Mouse (Mus musculus): ENCODE results near the gene Cobl.
A peak's percentile ranks its signal among the peaks of the same experiment; 100 is the strongest.

Gene Cobl

DNA sequence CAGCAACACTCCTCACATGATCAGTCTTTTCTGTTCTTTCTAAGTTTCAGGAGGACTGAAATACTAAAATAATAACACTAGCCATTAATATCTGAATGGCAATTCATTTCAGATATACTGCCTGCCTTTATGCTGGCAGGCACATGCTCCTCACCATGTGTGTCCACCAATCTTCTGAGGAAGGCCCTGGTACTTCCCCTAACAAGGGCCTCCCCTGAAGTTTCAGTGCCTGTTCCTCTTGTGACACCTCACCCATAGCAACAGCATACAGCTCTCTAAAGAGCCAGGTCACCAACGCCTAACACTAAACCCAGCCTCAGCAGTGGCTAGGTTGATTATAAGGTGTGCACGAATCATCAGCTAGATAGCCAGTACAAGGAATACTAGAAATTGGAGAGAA is 20.5 kb downstream of the Cobl start:
- no peak for DNase-seq (ENCODE audit: low spot score)

DNA sequence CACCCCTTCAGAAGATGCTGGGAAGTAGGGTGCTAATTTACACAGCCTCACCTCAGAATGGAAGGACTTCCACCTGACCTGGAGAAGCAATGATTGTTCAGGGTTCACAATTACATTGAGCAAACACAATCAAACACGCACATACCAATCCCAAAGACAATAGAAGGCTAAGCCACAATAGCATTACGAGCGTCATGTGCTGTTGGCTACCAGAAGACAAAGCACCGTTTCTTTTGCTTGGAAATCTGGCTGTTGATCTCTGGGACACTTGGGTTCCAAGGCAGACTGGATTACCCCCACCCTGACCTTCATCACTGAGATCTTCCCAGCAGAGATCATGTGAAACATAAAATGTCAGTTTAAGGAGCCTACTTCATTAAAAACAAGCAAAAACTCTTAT is 21.1 kb downstream of the Cobl start:
- DNase-seq (ENCODE audit: low spot score): no peak

DNA sequence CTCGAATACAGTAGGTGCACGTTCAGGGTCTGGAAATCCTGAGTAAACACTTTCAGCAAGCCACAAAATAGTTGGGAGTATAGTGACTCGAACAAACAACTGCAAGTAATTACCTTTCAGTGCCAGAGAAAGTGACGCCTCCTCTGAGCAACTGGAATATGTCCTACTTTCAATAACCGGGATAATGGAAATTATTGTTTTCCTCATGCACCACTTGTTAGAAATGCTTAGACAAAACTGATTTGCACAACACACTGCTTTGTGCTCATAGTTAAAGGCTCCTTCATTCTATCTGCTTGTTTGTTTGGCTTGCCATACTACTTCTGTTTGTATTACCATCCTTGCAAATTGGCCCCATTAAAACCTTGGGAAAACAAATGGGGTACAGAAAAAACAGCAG is 21.6 kb downstream of the Cobl start:
- no peak for DNase-seq (ENCODE audit: low spot score)

DNA sequence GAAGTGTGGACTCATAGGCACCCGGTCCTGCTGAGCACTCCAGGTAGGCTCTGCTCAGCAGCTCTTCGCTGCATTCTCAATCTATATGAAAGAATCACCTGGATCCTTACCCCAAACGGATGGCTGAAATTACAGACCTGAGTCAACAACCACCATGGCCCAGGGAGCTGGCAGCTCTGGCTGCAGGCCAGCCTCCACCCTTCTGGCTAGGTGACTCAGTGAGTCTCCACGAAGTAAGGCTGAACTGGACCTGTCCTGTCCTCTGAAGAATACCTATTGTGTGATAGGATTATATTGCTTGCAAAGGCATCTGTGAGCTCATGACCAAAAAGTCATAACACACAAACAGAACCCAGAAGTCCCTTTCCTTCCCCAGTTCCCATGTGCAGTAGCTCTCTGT is 22.5 kb downstream of the Cobl start:
- no peak for DNase-seq (ENCODE audit: low spot score)

DNA sequence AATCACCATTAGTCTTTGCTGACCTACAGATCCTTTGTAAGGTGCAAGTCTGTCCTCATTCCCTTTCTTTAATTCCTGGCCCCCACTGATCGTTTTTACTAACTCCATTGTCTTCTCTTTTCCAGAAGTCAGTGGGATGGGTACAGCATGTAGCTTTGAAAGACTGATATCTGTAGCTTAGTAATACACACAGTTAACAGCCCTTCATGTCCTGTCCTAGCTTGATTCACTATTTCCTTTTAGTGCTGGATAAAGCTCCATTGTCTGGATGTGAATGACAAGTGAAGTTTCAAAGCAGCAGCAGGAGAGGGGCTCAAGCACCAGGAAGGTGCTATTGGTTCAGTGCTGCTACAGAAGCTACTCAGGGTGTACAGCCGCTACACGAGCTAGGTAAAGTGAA is 28.9 kb downstream of the Cobl start:
- no peak for DNase-seq (ENCODE audit: low spot score)

DNA sequence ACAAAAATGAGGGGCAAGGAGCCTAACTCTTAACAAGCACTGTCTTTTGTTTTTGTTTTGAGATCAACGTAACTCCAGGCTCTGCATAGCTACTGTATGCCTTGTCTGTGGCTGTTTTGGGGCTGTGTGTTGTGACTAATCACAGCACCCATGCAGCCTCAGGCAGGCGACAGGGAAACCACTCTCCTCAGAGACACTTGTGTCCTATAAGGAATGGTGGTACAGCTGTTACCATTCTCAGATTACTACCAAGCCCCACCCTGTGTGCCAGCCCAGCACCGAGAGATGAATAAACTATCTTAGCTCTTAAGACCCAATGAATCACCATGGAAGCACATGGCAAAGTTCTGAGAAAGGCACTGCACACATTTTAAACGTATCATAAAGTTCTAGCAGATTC is 29.7 kb downstream of the Cobl start:
- DNase-seq (ENCODE audit: low spot score): no peak

DNA sequence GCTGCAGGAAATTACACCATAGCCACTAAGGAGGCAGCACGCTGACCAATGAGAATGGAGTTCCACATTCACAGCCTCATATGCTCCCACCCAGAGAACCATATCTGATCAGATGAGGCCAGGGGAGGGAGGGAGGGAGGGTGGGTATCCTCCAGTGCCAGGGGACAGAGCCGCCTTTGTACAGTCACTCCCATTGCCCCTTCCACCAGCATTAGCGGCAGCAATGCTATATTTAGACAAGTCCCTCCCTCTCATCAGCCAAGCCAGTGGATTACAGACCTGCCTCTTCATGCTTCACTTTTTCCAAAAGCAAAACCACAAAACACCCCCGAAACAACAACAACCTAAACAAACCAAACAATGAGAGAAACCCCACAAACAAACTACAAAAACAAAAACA is 30.2 kb downstream of the Cobl start:
- DNase-seq (ENCODE audit: low spot score): no peak

DNA sequence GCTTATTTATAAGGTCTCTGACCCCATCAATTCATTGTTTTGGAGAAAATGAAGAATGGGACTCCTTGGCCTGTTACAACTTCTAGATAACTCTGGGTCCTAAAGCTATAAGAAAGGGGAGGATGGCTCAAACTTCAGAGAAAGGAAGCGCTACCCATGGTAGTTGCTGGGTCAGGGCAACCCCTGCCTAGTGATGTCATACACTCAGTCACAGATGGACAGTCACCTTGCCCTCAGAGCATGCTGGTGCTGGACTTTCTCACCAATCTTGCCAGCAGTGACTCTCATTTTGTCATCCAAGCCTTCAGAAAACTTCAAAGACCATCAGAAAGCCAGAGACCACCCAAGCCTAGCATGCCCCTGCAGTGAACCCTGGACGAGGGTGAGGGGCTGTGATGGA is 32.8 kb downstream of the Cobl start:
- DNase-seq (ENCODE audit: low spot score): no peak

DNA sequence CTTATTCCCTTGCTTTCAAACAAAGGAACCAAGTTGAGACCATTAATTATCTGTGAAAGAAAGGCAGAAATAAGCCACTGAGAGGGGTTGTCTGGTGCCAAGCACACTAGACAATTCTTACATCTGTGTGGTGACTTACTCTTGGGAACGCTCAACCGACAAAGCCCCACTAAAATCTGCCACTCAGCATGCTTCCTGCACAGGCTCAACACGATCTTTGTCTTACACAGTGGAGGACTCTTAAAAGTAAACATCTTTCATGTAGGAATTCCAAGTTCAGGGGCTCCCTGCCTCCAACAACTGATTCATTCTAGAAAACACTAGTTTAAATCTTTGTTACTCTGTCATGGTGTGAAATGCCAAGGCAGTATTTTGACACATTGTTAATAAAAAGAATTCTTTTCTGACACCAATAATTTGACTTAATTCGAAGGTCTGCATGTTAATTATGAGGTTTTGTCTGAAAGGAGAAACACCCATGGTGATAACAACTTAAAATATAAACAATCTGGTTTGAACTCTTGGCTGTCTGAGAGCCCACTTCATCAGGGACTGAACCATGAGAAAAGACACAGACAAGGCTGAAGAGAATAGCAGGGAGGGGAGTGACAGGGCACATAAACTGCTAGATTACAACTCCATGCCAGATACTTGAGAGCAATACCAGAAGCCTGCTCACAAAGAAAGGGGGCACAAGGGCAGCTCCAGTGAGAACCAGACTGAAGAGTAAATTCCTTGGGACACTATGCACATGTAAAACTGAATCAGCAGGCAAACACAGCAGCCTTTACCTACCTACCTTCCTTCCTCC is 34.3 kb downstream of the Cobl start:
- DNase-seq (ENCODE audit: low spot score): no peak

DNA sequence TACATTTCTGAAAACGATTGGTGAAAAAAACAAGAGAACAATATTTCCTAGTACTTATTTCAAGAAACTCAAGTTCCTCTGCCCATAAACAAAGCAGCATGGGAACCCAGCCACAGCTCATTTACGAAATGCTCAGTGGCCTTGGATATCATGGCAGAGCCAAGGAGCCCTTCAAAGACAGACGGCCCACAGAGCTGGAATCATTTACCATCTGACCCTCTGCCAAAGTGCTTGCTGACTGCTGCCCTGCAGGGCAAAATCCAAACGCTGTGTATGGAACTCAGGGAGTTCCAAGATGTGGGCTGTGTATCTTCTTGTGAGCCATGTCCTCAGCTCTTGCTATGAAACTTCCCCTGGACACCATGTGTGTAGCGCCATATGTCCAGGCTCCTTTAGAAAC is 38.0 kb downstream of the Cobl start:
- no peak for DNase-seq (ENCODE audit: low spot score)

DNA sequence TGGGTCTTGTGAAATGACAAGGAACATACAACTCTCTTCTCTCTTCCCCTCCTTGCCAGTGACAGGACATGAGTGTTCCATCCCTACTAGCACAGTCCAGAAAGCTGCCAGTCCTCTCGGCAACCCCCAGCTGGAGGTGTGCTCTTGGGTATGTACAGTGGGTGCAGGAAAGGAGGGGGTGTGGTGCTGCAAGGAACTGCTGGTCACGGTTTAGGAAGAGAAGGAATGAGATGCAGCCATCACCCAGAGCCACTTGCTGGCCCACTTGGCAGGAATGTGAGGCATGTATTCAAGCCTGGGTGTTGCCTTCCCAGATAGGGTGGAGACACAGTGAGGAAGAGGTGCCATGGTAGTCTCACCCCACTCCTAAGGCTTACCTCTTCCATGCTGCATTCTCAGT is 40.6 kb downstream of the Cobl start:
- DNase-seq (ENCODE audit: low spot score): no peak

DNA sequence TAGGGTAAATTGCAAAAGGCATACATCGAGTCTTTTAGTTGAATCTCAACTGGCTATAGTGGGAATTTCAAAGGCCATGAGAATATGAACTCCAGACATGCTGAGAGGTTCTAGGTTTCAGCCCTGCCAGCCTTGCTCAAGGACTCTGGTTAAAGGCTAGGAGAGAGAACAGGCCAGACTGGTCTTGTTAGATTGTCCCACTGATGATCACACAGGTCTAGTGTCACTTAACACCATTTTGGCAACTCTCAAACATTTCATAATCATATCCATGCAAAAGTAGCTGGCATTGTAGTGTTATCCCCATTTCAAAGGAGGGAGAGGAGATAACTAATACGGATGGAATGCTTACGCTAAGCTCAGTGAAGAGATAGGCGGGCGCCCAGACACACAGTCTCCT is 43.6 kb downstream of the Cobl start:
- no peak for DNase-seq (ENCODE audit: low spot score)

DNA sequence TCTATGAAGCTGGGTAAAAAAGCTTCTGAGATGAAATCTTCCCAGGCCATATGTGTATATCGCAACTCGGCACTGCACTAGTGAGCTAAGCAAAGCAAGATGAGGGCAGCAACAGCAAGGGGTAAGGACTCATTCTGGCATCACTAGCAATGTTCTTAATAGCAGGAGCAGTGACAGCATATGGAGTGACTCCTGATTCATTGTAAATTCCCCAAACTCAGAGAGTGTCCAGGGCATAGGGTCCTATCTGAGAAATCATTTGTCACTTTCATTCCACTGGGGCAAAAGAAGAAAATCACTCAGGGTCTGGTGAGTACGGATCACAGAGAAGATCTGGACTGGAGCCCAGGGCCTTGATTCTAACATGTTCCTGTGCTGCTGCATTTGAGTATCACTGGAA is 44.6 kb downstream of the Cobl start:
- DNase-seq (ENCODE audit: low spot score): no peak

DNA sequence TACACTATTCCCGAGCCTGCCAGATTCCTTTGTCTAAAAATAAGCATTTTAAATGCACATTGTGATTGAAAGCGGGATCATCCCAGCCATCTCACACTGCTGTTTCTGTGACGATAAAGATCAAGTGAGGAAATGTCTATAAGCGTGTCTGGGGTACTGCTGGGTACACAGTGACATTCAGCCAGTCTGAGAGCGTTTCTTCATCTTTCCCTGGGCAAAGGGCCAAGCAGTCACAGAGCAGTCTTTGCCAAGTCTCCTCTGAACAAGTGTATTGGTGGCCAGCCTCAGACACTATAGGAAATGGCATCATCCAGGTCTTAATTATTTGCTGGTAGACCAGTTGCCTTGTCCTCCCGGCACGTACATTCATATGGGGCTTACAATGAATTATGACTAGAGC is 47.9 kb downstream of the Cobl start:
- no peak for DNase-seq (ENCODE audit: low spot score)

DNA sequence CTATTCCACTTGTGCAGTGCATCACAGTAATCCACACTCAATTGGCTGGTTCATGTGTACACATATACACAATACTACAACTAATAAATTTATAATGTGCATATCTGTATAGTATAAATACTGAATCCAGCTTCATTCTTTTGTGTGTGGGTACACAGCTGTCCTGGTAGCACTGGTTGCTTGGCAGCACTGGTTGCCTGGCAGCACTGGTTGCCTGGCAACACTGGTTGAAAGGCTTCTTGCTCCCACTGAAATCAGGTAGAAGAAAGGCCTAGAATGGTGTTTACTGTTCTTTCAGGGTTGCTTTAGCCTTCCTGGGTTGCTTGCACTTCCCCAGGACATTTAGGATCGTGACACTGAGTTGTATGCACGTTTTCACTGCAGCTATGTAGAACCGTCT is 49.4 kb downstream of the Cobl start:
- DNase-seq (ENCODE audit: low spot score): peak; percentile 45

DNA sequence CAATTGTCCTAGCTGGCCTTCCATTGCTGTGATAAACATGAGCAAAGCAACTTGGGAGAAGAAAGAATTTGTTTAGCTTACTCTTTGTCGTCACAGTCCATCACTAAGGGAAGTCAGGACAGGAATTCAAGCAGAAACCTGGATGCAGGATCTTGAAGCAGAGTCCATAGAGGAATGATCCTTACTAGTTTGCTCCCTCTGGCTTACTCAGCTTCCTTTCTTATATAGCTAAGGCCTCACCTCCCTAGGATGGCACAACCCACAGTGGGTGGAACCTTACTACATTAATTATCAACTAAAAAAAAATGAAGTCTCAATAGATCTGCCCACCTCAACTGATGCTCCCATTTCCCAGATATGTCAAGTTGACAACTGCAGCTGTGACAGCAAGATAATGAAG is 52.8 kb downstream of the Cobl start:
- no peak for DNase-seq (ENCODE audit: low spot score)

DNA sequence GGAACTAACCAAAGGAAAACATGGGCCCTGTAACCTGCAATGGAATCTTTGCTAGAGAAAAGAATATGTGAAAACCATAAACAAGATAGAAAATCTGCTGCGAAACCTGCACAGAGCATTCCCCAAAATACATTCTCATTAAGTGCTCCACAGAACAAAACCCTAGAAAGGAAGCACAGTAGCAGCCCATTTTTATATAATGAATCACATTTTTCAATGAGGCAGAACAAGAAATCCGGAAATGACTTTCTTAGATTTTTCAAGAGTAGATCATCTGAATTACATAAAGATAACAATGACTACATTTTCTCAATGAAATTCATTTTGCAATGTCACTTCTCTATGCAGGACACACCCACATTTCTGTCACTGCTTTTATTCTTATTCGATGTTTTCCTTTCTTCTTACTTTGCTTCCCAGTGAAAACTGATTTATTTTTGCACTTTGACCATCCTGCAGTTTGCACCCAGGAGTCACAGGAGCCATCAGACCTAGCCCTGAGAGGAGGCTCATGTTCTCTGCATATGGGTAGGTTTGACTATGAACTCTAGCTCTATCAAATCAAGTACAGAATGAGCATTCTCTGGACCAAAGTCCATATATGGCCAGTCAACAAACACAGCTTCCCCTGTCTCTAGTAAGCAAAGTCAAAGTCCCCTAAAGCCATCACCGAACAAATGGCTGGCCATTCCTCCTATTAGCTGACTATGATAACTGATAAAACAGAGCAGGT is 53.5 kb downstream of the Cobl start:
- no peak for DNase-seq (ENCODE audit: low spot score)

DNA sequence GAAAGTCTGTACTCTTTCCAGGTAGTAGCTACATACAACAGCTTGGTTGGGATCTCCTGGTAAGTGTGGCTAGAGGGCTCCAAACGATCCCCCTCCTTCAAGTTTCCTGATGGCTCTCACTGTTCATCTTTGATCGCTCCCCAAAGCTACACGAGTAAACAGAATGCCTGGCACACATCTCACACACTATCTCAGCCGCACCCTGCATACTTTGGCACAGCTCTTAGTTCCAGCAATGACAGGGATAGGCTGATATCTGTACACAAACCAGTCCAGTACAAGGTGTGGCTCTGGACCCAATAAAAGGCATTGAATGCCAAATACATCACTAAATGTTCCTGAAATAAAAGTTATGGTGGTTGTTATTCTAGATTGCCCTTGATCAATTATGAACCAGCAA is 55.3 kb downstream of the Cobl start:
- no peak for DNase-seq (ENCODE audit: low spot score)

DNA sequence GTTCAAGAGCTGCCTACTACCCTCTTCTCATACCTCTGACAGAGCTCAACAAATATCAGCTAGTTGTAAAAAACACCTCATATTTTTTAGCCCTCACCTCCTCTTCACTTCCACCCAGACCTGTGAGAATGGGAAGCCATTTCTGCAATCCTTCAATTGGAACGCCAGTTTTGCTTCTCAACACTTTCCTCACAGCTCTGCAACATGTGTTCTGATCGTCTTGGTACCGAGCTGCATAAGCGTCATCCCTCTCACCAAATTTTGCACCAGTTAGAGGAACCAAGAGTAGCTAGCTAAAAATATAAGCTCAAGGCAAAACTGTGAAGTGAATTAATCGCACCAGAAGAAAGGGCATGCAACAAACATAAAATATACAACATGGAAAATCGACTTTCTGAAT is 56.9 kb downstream of the Cobl start:
- no peak for DNase-seq (ENCODE audit: low spot score)

DNA sequence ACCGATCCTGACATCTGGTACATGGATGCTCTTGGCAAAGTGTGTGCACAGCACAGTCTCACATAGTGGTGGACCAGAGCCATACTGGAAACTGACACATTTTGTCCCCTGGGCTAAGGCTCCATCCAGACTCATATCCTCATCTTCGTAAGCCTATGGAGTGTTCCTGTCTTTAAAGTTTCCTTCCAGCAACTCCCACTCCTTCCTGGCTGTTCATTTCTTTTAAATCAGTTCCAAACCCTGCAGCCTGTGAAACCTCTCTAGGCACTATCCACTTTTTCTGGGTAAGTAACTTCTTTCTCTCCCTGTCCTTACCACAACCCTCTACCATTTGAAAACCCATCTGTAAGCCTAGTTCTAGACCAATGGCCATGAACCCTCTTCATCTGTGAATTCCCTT is 64.9 kb downstream of the Cobl start:
- no peak for DNase-seq (ENCODE audit: low spot score)

DNA sequence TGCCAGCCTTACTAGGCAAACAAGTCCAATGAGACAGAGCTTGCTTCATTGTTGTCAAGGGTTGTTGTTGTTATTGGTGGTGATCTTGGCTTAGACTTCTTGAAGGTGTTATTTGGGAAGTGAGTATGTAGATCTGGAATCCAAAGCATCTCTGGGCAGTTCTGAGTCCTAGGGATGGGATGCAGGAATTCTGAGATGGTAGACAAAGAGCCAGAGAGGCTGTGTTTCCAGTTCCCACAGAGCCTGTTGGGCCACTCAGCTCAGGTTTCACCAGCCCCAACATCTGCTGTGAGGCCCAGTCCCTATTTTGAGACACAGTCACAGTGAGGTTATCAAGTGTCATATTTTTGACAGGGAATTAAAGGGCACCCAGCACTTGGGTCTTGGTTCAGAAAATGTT is 68.6 kb downstream of the Cobl start:
- DNase-seq (ENCODE audit: low spot score): no peak

DNA sequence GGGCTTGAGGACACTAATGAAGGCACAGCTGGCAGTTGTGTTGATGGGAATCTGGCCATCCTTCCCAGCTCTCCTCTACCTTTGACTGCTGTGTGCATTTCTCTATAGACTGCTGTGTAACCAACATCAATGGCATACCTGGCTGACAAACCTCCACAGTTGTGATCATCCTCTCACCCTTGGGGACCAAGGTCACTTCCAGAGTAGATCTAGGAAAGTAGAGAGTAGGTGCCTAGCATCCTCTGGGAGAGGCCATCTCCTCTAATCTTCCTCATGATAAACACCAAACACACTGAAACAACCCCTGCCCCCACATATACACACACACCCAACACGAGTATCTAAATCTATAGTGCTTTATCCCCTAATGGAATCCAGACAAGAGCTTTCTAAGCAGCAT is 70.1 kb downstream of the Cobl start:
- no peak for DNase-seq (ENCODE audit: low spot score)

DNA sequence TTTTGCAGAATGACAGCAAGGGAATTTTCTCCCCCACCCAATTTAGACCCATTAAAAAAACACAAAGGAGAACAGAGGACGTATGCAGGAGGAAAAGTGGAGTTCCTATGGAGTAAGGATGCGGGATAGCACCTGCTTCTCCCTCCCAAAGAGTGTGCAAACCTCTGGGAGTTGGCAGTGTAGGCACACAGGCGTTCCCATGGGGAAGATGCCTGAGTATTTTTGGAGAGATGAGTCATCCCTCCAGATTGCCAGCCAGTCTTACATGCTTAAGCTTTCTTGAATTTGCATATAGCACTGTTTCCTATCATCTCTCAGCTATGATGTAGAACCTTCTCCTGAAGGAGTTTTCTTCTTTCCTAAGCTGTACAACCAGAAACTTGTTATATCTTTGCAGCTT is 70.6 kb downstream of the Cobl start:
- no peak for DNase-seq (ENCODE audit: low spot score)

DNA sequence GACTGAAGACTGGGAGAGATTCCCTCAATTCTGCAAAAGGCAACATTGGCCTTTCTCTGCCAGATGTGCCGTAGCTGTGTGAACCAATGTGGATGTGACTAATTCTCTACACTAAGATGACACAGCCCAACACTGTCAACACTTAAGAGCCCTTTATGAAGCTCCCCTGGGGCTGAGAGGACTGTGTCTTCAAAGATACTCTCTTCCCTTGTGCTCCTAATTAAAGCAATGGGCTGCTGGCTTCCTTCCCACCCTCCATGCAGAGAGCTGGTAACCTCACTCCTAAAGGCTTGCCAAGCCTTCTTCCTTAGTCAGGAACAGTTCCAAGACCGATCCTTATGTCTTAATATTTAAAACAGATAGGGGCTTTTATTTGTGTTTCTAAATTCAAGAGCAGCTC is 79.9 kb downstream of the Cobl start:
- DNase-seq (ENCODE audit: low spot score): peak; percentile 19
